ENCODE assay signal across 8 mouse cellular contexts in genomic region chr7:120823248-120823647, GRCm38 (mm10). TPM values are rescaled to one million over a fixed set of nuclear protein-coding genes. Genes with fewer than 3 reads are reported as not detected.
DNase-seq lines count a peak whose midpoint lies in the region; ATAC-seq and TF ChIP-seq lines count a peak whose summit lies in the region.

No protein-coding gene starts in this region.

- no peaks in the 10 kb centered on the region for H3K36me3 ChIP-seq in forebrain, embryonic 16.5 days (ENCODE audit: control insufficient read depth, insufficient read depth)
- H3K36me3 ChIP-seq in intestine, postnatal 0 days (ENCODE audit: control insufficient read depth, insufficient read depth), result no peaks in the 10 kb centered on the region
- no peaks in the 10 kb centered on the region for H3K36me3 ChIP-seq in liver, adult 2 months (ENCODE audit: control insufficient read depth, insufficient read depth, low read length)
- no peaks in the 10 kb centered on the region for H3K36me3 ChIP-seq in myocyte (ENCODE audit: control insufficient read depth, insufficient read depth)

- no peak overlapping the region for H3ac ChIP-seq in myocyte (ENCODE audit: control insufficient read depth, insufficient read length)

- H3K9ac ChIP-seq in forebrain, embryonic 16.5 days (replicated peaks; ENCODE audit: low read depth, low read length), result no peak overlapping the region
- H3K9ac ChIP-seq in intestine, postnatal 0 days (ENCODE audit: low read depth, low read length), result no peak overlapping the region
- no peak overlapping the region for H3K9ac ChIP-seq in liver, adult 2 months (ENCODE audit: low read depth, low read length)

- no peaks in the 10 kb centered on the region for H3K9me3 ChIP-seq in forebrain, embryonic 16.5 days (ENCODE audit: control insufficient read depth, low read length)
- H3K9me3 ChIP-seq in intestine, postnatal 0 days (ENCODE audit: control insufficient read depth), result no peaks in the 10 kb centered on the region

- no peak overlapping the region for H3K27ac ChIP-seq in cerebellum, adult 2 months (ENCODE audit: insufficient read depth, low read length)
- no peak overlapping the region for H3K27ac ChIP-seq in forebrain, embryonic 16.5 days (ENCODE audit: low read length)
- no peak overlapping the region for H3K27ac ChIP-seq in intestine, postnatal 0 days (ENCODE audit: low read depth, low read length)
- H3K27ac ChIP-seq in liver, adult 2 months (replicated peaks; ENCODE audit: insufficient read depth, low read depth, low read length), result no peak overlapping the region

- TF ChIP-seq CTCF in cerebellum, adult 2 months (IDR thresholded peaks at IDR 0.05; ENCODE audit: borderline replicate concordance, insufficient read depth, low read depth, low read length), result peak; percentile 88
- peak; percentile 93 for TF ChIP-seq CTCF in intestine, postnatal 0 days (IDR thresholded peaks at IDR 0.05; ENCODE audit: low read depth)
- TF ChIP-seq CTCF in liver, adult 2 months (IDR thresholded peaks at IDR 0.05; ENCODE audit: low read depth, low read length), result peak; percentile 92

- no peak for TF ChIP-seq POLR2A in cerebellum, adult 2 months (IDR thresholded peaks at IDR 0.05; ENCODE audit: borderline replicate concordance, insufficient read depth, low read length)
- TF ChIP-seq POLR2A in liver, adult 2 months (IDR thresholded peaks at IDR 0.05; ENCODE audit: extremely low read depth, insufficient read depth, low read length), result no peak
- no peak for TF ChIP-seq POLR2A in myocyte (IDR thresholded peaks at IDR 0.05; ENCODE audit: insufficient read length, low read depth)

- H3K4me3 ChIP-seq in cerebellum, adult 2 months (replicated peaks; ENCODE audit: insufficient read depth, low read depth, low read length), result no peak overlapping the region
- no peak overlapping the region for H3K4me3 ChIP-seq in forebrain, embryonic 16.5 days (replicated peaks; ENCODE audit: low read length)
- H3K4me3 ChIP-seq in intestine, postnatal 0 days (ENCODE audit: low read depth, low read length), result no peak overlapping the region
- H3K4me3 ChIP-seq in liver, adult 2 months (ENCODE audit: insufficient read depth, low read depth, low read length), result no peak overlapping the region
- H3K4me3 ChIP-seq in myocyte, result no peak overlapping the region

- H3K4me1 ChIP-seq in cerebellum, adult 2 months (ENCODE audit: control insufficient read depth, insufficient read depth, low read length), result peaks cover 3% of the 10 kb centered on the region; the same call in 1 of the 2 replicates
- no peaks in the 10 kb centered on the region for H3K4me1 ChIP-seq in forebrain, embryonic 16.5 days (replicated peaks; ENCODE audit: control insufficient read depth, insufficient read depth, low read length)
- H3K4me1 ChIP-seq in intestine, postnatal 0 days (replicated peaks; ENCODE audit: control insufficient read depth, insufficient read depth, low read length), result no peaks in the 10 kb centered on the region
- H3K4me1 ChIP-seq in liver, adult 2 months (ENCODE audit: control insufficient read depth, insufficient read depth, low read length), result no peaks in the 10 kb centered on the region

- no peak overlapping the region for H3K4me2 ChIP-seq in forebrain, embryonic 16.5 days (ENCODE audit: low read length)
- H3K4me2 ChIP-seq in intestine, postnatal 0 days (replicated peaks; ENCODE audit: low read depth), result no peak overlapping the region
- no peak overlapping the region for H3K4me2 ChIP-seq in myocyte (ENCODE audit: low read depth)

- 20% methylated on average over 5 of the region's 5 CpGs for WGBS in cerebellum, adult 2 months
- 21% methylated on average over 5 of the region's 5 CpGs for WGBS in forebrain, embryonic 16.5 days
- 22% methylated on average over 5 of the region's 5 CpGs for WGBS in intestine, postnatal 0 days
- WGBS in liver, adult 2 months, result 21% methylated on average over 5 of the region's 5 CpGs

- ATAC-seq in forebrain, embryonic 16.5 days, result peak; percentile 69
- no peak for ATAC-seq in intestine, postnatal 0 days

- no peaks in the 10 kb centered on the region for H3K79me2 ChIP-seq in liver, adult 2 months (ENCODE audit: control insufficient read depth, insufficient read depth, low read length)
- no peaks in the 10 kb centered on the region for H3K79me2 ChIP-seq in myocyte (ENCODE audit: control insufficient read depth, insufficient read depth)

- H3K27me3 ChIP-seq in cerebellum, adult 2 months (ENCODE audit: control insufficient read depth, insufficient read depth, low read length), result no peaks in the 10 kb centered on the region
- no peaks in the 10 kb centered on the region for H3K27me3 ChIP-seq in forebrain, embryonic 16.5 days (replicated peaks; ENCODE audit: control insufficient read depth, insufficient read depth, low read length)
- no peaks in the 10 kb centered on the region for H3K27me3 ChIP-seq in intestine, postnatal 0 days (replicated peaks; ENCODE audit: control insufficient read depth, insufficient read depth, low read length)
- H3K27me3 ChIP-seq in liver, adult 2 months (ENCODE audit: control insufficient read depth, insufficient read depth, low read length), result no peaks in the 10 kb centered on the region
- H3K27me3 ChIP-seq in myocyte (ENCODE audit: control insufficient read depth, insufficient read depth, insufficient read length), result peaks cover 7% of the 10 kb centered on the region

- peak; percentile 75 for DNase-seq in urinary bladder, postnatal 14 days (ENCODE audit: low spot score)
- DNase-seq in urinary bladder, postnatal 10 days (ENCODE audit: low spot score), result no peak
- peak; percentile 61 to 70 for DNase-seq in cerebellum, adult 2 months
- DNase-seq in liver, adult 2 months (ENCODE audit: extremely low read depth, low read depth, low spot score), result peak; percentile 38
- peak; percentile 29 to 41 for DNase-seq in spleen, postnatal 36 days (ENCODE audit: low spot score in 2 of 2)

TF ChIP-seq in myocyte, 11 proteins besides CTCF, POLR2A, EP300 and RAD21:
- no peak for TF ChIP-seq REST (IDR thresholded peaks at IDR 0.05; ENCODE audit: insufficient read depth, insufficient read length)
- TF ChIP-seq USF1 (IDR thresholded peaks at IDR 0.05; ENCODE audit: low read depth), result peak; percentile 21

RNA-seq across cellular contexts. Expression of gene Gm5737, which starts 11.1 kb away (rescaled TPM):
- polyA plus RNA-seq in cerebellum, adult 2 months (2012; rRNA removed), result 0.08 TPM in 1 of 2 replicates, not detected in the other
- not detected in 2 replicates for polyA plus RNA-seq in forebrain, embryonic 16.5 days (2015; fragmentation: Nextera tagmentation; extraction: Ambion mirVana)
- polyA plus RNA-seq in intestine, postnatal 0 days (2015; fragmentation: Nextera tagmentation; extraction: Ambion mirVana), result not detected in 2 replicates
- total RNA-seq in liver, adult 2 months (2014; rRNA removed), result not detected in 2 replicates
- polyA plus RNA-seq in liver, adult 2 months (2012; rRNA removed), result not detected in 2 replicates
- not detected for polyA plus RNA-seq in myocyte (2012; fragmentation: generic; extraction: Trizol)

RNA-seq across cellular contexts. Expression of gene Eef2k, which starts 19.4 kb away (rescaled TPM):
- 32.0 and 42.3 TPM in 2 replicates for polyA plus RNA-seq in cerebellum, adult 2 months (2012; rRNA removed)
- 38.9 and 40.3 TPM in 2 replicates for polyA plus RNA-seq in forebrain, embryonic 16.5 days (2015; fragmentation: Nextera tagmentation; extraction: Ambion mirVana)
- 14.1 and 14.2 TPM in 2 replicates for polyA plus RNA-seq in intestine, postnatal 0 days (2015; fragmentation: Nextera tagmentation; extraction: Ambion mirVana)
- total RNA-seq in liver, adult 2 months (2014; rRNA removed), result 6.5 and 8.3 TPM in 2 replicates
- 6.4 and 7.4 TPM in 2 replicates for polyA plus RNA-seq in liver, adult 2 months (2012; rRNA removed)
- polyA plus RNA-seq in myocyte (2012; fragmentation: generic; extraction: Trizol), result 32.3 TPM
